Comparison of ENCODE assay signal across 1 mouse cellular context in the genomic region with DNA sequence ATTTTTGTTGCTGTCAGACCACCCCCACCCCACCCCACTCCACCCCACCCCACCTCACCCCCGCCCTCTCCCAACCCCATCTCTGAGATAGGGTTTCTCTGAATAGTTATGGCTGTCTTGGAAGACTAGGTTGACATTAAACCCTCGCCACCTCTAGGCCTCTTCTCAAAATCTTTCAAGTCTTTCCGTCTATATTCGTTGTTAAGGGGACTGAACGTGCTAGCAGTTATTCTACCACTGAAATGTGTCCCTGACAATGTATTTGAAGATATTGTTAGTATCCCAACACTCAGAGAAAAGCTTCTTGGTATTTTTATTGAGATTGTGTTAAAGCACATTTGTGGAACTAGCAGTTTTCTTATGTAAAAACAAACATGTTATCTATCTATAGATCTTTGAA.
TF ChIP-seq lines count a peak whose summit lies in the region.

No protein-coding gene starts in this region.

TF ChIP-seq in MEL, 35 proteins besides CTCF, POLR2A, EP300 and RAD21:
- TF ChIP-seq POLR2AphosphoS2 (IDR thresholded peaks at IDR 0.05; ENCODE audit: low read length): no peak
- TF ChIP-seq RCOR1 (IDR thresholded peaks at IDR 0.05; ENCODE audit: low read depth, low read length): no peak
- no peak for TF ChIP-seq CHD1 (IDR thresholded peaks at IDR 0.05; ENCODE audit: low read depth, low read length)
- TF ChIP-seq HCFC1 (IDR thresholded peaks at IDR 0.05; ENCODE audit: low read depth, low read length): no peak
- no peak for TF ChIP-seq ZKSCAN1 (IDR thresholded peaks at IDR 0.05; ENCODE audit: low read depth, low read length)
- TF ChIP-seq KAT2A (conservative IDR thresholded peaks at IDR 0.05; ENCODE audit: low read depth, low read length): no peak
- TF ChIP-seq GABPA (IDR thresholded peaks at IDR 0.05; ENCODE audit: low read depth, low read length): no peak
- no peak for TF ChIP-seq TCF12 (IDR thresholded peaks at IDR 0.05; ENCODE audit: low read depth, low read length)
- TF ChIP-seq JUND (IDR thresholded peaks at IDR 0.05; ENCODE audit: low read depth, low read length): no peak
- no peak for TF ChIP-seq POLR2AphosphoS5 (IDR thresholded peaks at IDR 0.05; ENCODE audit: borderline replicate concordance, low read depth, low read length)
- no peak for TF ChIP-seq MXI1 (IDR thresholded peaks at IDR 0.05; ENCODE audit: low read depth, low read length)
- TF ChIP-seq MYB (IDR thresholded peaks at IDR 0.05; ENCODE audit: low read depth, low read length): no peak
TF ChIP-seq in MEL: peak in this region for 0.
